Mouse (Mus musculus) intestine, postnatal 0 days (tissue): Measurements from ENCODE around the gene Pla2g4b. TPM values are rescaled to one million over a fixed set of nuclear protein-coding genes. Genes with fewer than 3 reads are reported as not detected.
A peak's percentile ranks its signal among the peaks of the same experiment; 100 is the strongest.

Experiments
- ATAC-seq: fragments of 200-750 bp; cut with Nextera tagmentation; 2 replicates; pipeline ENCODE4 v1.8.0; 2017; ENCODE audit warnings: mild to moderate bottlenecking, moderate TSS enrichment, moderate library complexity
- H3K27ac ChIP-seq: fragments of 300-500 bp; sonication (generic); 2 replicates; pipeline ENCODE4 v1.5.1; 2014; ENCODE audit warnings: mild to moderate bottlenecking, low read depth, low read length, moderate library complexity
- H3K27me3 ChIP-seq: fragments of 300-500 bp; sonication (generic); replicated peaks from 2 replicates; pipeline ENCODE4 v1.6.1; 2014; ENCODE audit warnings: low read length, mixed read lengths; ENCODE audit not compliant: control insufficient read depth, insufficient read depth
- H3K36me3 ChIP-seq: fragments of 300-500 bp; sonication (generic); 2 replicates; pipeline ENCODE4 v1.6.1; 2014; ENCODE audit warnings: mild to moderate bottlenecking, moderate library complexity; ENCODE audit not compliant: control insufficient read depth, insufficient read depth
- H3K4me1 ChIP-seq: fragments of 300-500 bp; sonication (generic); replicated peaks from 2 replicates; pipeline ENCODE4 v1.6.1; 2014; ENCODE audit warnings: antibody characterized with exemption, low read length, mixed read lengths; ENCODE audit not compliant: control insufficient read depth, insufficient read depth
- H3K4me2 ChIP-seq: fragments of 300-500 bp; sonication (generic); replicated peaks from 2 replicates; pipeline ENCODE4 v1.6.1; 2014; ENCODE audit warnings: low read depth, mild to moderate bottlenecking, moderate library complexity
- H3K4me3 ChIP-seq: fragments of 300-500 bp; sonication (generic); 2 replicates; pipeline ENCODE4 v1.5.1; 2014; ENCODE audit warnings: low read depth, low read length
- H3K9ac ChIP-seq: fragments of 300-500 bp; sonication (generic); 2 replicates; pipeline ENCODE4 v1.6.1; 2014; ENCODE audit warnings: mild to moderate bottlenecking, low read depth, low read length
- H3K9me3 ChIP-seq: fragments of 300-500 bp; sonication (generic); 2 replicates; pipeline ENCODE4 v1.6.1; 2016; ENCODE audit warnings: mixed run types; ENCODE audit not compliant: control insufficient read depth
- CTCF ChIP-seq: sonication (generic); IDR thresholded peaks from 2 replicates; pipeline ENCODE4 v1.5.1; 2016; ENCODE audit warnings: low read depth, mild to moderate bottlenecking, control low read depth, antibody characterized with exemption, moderate library complexity
- WGBS: fragments of 180-500 bp; shearing (Covaris S2); extraction: QIAGEN DNeasy Blood & Tissue Kit; methylation state at CpG from one replicate; pipeline ENCODE4 v1.1.7; 2014; 5-methylcytosine and 5-hydroxymethylcytosine counted together
- polyA plus RNA-seq: library from polyadenylated mRNA; unstranded; fragments of >200 nt; fragmentation: Nextera tagmentation; extraction: Ambion mirVana; gene quantifications from 2 replicates; pipeline ENCODE4 v1.2.1, GENCODE M21; 2015

The Pla2g4b gene
- polyA plus RNA-seq, 1 experiment from 2014 or later = 0.99 TPM

- H3K9ac ChIP-seq = no peak overlapping the region
- no peaks in the 10 kb centered on the region for H3K4me1 ChIP-seq
- no peak overlapping the region for H3K27ac ChIP-seq
- no peak for TF ChIP-seq CTCF
- 0 out of 2 replicates have a peak, but pooled peaks have one; percentile 7 for ATAC-seq
- no peak overlapping the region for H3K4me2 ChIP-seq
- H3K4me3 ChIP-seq = no peak overlapping the region
- no peaks in the 10 kb centered on the region for H3K27me3 ChIP-seq
- H3K36me3 ChIP-seq = no peaks in the 10 kb centered on the region
- WGBS = 65% methylated on average over 12 of the region's 12 CpGs
- no peaks in the 10 kb centered on the region for H3K9me3 ChIP-seq
Measured at GRCm38 (mm10) chr2:120054771-120055552, 21.7 kb downstream of the Pla2g4b start.

GRCm38 (mm10) chr2:120055923-120056322 lies 22.7 kb downstream of the Pla2g4b start:
- H3K9ac ChIP-seq = no peak overlapping the region
- H3K4me3 ChIP-seq = no peak overlapping the region
- no peak overlapping the region for H3K27ac ChIP-seq
- no peak for TF ChIP-seq CTCF
- no peak for ATAC-seq
- H3K9me3 ChIP-seq = no peaks in the 10 kb centered on the region
- no peaks in the 10 kb centered on the region for H3K4me1 ChIP-seq
- 83% methylated on average over 10 of the region's 10 CpGs for WGBS
- H3K4me2 ChIP-seq = no peak overlapping the region
- no peaks in the 10 kb centered on the region for H3K36me3 ChIP-seq
- H3K27me3 ChIP-seq = no peaks in the 10 kb centered on the region

GRCm38 (mm10) chr2:120058818-120059217 lies 25.6 kb downstream of the Pla2g4b start:
- Histone ChIP-seq H3K27me3 (no peaks in the 10 kb centered on the region), H3K4me2 (no peak overlapping the region), H3K9me3 (no peaks in the 10 kb centered on the region), H3K9ac (no peak overlapping the region), H3K4me3 (no peak overlapping the region), H3K4me1 (no peaks in the 10 kb centered on the region), H3K27ac (no peak overlapping the region), H3K36me3 (no peaks in the 10 kb centered on the region)
- WGBS = 74% methylated on average over 4 of the region's 4 CpGs
- no peak for TF ChIP-seq CTCF
- no peak for ATAC-seq

GRCm38 (mm10) chr2:120059466-120059865 lies 26.2 kb downstream of the Pla2g4b start:
- no peak for ATAC-seq
- no peaks in the 10 kb centered on the region for H3K27me3 ChIP-seq
- H3K4me2 ChIP-seq = no peak overlapping the region
- no peak for TF ChIP-seq CTCF
- no peaks in the 10 kb centered on the region for H3K4me1 ChIP-seq
- H3K9me3 ChIP-seq = no peaks in the 10 kb centered on the region
- 85% methylated on average over 3 of the region's 3 CpGs for WGBS
- H3K9ac ChIP-seq = no peak overlapping the region
- no peak overlapping the region for H3K27ac ChIP-seq
- H3K36me3 ChIP-seq = no peaks in the 10 kb centered on the region
- no peak overlapping the region for H3K4me3 ChIP-seq

- no peak overlapping the region for H3K4me2 ChIP-seq
- H3K9me3 ChIP-seq = no peaks in the 10 kb centered on the region
- TF ChIP-seq CTCF = no peak
- H3K9ac ChIP-seq = no peak overlapping the region
- whole genome bisulfite sequencing = 50% methylated on average over 6 of the region's 6 CpGs
- no peak for ATAC-seq
- H3K4me1 ChIP-seq = no peaks in the 10 kb centered on the region
- no peaks in the 10 kb centered on the region for H3K36me3 ChIP-seq
- H3K4me3 ChIP-seq = no peak overlapping the region
- no peak overlapping the region for H3K27ac ChIP-seq
- no peaks in the 10 kb centered on the region for H3K27me3 ChIP-seq
Measured at GRCm38 (mm10) chr2:120060190-120060589, 27.0 kb downstream of the Pla2g4b start.

GRCm38 (mm10) chr2:120060651-120061050 lies 27.4 kb downstream of the Pla2g4b start:
- no peak overlapping the region for H3K4me2 ChIP-seq
- no peaks in the 10 kb centered on the region for H3K36me3 ChIP-seq
- H3K9me3 ChIP-seq = no peaks in the 10 kb centered on the region
- no peak for ATAC-seq
- no peak overlapping the region for H3K9ac ChIP-seq
- H3K27ac ChIP-seq = no peak overlapping the region
- no peaks in the 10 kb centered on the region for H3K27me3 ChIP-seq
- H3K4me3 ChIP-seq = no peak overlapping the region
- H3K4me1 ChIP-seq = no peaks in the 10 kb centered on the region
- 80% methylated on average over 9 of the region's 9 CpGs for WGBS
- TF ChIP-seq CTCF = no peak

- H3K27me3 ChIP-seq = no peaks in the 10 kb centered on the region
- no peaks in the 10 kb centered on the region for H3K4me1 ChIP-seq
- no peak overlapping the region for H3K4me2 ChIP-seq
- H3K36me3 ChIP-seq = no peaks in the 10 kb centered on the region
- 82% methylated on average over 8 of the region's 8 CpGs for WGBS
- no peak overlapping the region for H3K9ac ChIP-seq
- H3K4me3 ChIP-seq = no peak overlapping the region
- no peaks in the 10 kb centered on the region for H3K9me3 ChIP-seq
- no peak overlapping the region for H3K27ac ChIP-seq
- no peak for ATAC-seq
- TF ChIP-seq CTCF = no peak
Measured at GRCm38 (mm10) chr2:120062248-120062647, 29.0 kb downstream of the Pla2g4b start.
